Mouse (Mus musculus): ENCODE data around the gene Gm49721.
"Not testable (repeated sequence)": the region's sequence is repeated elsewhere in the genome, so short reads cannot be mapped to it uniquely, and the experiment has no call there.

DNA sequence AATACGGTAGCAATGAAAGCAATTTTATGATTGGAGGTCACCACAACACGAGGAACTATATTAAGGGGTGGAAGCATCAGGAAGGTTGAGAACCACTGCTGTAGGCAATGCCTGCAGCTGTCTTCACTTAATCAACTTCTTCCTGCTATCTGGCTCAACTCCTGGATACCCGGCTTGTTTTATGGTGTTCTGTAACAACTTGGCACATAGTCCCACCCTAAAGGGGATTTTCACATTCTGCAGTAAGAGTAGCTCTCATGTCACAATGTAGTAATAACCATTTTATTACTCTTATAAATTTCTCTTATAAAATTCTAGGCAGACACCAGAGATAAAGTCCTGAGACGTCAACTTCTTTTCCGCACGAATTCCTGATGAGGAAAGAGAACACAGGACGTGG is 30.7 kb downstream of the Gm49721 start:
- TF ChIP-seq CTCF (IDR thresholded peaks at IDR 0.05; ENCODE audit: borderline replicate concordance, insufficient read depth, low read length); POLR2A (IDR thresholded peaks at IDR 0.05; ENCODE audit: low read depth, low read length): not testable (repeated sequence)
